Mouse (Mus musculus) regulatory T cell (primary cell): ENCODE measurements around the gene Pcnx2.

ENCODE experiments used
- in situ Hi-C: fragments of 300-600 bp; cut with MboI, MseI; formaldehyde crosslinking; loops from one replicate; pipeline ENCODE4 v1.15.1; 2025; ENCODE audit warnings: high pct_unique_total_duplicates

Gene Pcnx2

GRCm38 (mm10) chr8:125823719-125824118, 74.4 kb downstream of the Pcnx2 start:
- in situ Hi-C loops, result no loop called here

DNA sequence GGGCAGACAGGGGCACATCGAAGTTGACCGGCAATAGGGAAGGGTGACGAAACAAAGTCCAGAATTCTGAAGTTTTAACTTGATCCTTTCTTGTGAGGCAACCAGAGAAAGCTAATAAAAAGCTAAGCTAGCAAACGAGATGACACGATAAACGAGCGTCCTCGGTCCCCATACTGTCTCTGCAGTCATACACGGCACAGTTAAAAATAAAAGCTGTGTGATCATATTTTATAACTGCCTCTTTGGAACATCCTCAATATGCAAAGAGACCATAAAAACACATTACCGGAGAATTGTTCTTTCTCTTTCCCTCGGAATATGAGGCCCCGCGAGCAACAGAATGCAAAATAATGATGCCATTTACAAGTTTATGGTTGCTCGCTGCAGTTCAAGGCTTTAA, 76.1 kb downstream of the Pcnx2 start:
- in situ Hi-C loops, result no loop called here

GRCm38 (mm10) chr8:125819797-125820196, 78.3 kb downstream of the Pcnx2 start:
- in situ Hi-C loops, result no loop called here

DNA sequence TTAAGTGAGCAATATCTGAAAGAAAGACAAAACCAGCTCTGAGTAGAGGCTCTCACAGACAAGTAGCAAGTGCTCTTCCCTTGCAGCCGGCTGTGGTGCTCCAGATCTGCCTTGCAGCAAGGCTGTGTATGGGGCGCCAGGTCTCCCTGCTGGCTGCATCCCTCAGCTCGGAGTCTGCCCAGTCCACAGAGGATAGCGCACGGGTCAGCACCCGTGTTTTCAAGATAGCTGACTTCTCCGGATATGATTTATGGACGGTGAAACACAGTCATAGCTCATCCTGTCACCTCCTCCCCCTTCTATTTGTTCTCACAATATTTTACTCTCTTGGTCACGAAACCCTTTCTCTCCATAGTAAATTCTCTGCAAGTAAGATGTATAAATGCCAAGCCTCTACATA, 79.3 kb downstream of the Pcnx2 start:
- in situ Hi-C loops, result no loop called here

- in situ Hi-C loops, result no loop called here
Observed at GRCm38 (mm10) chr8:125816742-125817141, 81.4 kb downstream of the Pcnx2 start.

DNA sequence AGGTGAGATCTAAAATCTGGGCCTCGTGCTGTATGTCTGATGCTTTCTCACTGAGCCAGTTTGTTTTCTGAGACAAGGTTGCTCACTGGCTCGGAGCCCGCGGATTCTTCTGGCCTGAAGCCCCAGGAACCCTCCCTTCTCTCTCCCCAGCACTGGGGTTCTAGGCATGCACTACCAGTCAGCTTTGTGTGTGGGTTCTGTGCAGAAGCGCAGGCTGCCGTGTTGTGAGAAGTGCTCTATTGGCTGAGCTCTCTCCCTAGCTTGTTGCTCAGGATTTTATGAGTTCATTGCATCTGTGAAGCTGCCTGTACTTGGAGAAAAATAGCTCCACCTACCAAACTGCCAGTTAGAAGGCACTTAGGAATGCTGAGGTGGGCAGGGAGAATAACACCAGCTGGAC, 89.3 kb downstream of the Pcnx2 start:
- in situ Hi-C loops, result no loop called here

DNA sequence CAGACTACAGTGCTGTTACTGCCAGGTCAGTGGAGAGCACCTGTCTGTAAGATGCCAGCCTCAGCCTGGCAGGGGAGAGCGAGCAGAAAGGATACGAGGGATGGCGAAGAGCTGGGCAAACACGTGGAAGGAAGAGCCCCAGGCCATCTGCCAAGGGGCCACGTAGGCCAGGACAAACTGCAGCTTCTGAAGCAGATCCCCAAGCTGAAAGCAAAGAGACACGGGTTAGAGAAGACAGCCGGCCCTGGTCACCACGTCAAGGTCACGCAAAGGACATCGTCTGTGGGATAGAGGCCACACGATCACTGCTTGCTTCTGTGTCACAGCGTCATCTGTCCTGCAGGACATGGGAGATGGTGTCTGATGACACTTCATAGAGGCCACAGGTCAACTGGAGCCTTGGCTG, 90.2 kb downstream of the Pcnx2 start:
- in situ Hi-C loops, result no loop called here

GRCm38 (mm10) chr8:125806459-125806858, 91.7 kb downstream of the Pcnx2 start:
- in situ Hi-C loops, result no loop called here

GRCm38 (mm10) chr8:125796970-125797369, 101.1 kb downstream of the Pcnx2 start:
- in situ Hi-C loops, result no loop called here

DNA sequence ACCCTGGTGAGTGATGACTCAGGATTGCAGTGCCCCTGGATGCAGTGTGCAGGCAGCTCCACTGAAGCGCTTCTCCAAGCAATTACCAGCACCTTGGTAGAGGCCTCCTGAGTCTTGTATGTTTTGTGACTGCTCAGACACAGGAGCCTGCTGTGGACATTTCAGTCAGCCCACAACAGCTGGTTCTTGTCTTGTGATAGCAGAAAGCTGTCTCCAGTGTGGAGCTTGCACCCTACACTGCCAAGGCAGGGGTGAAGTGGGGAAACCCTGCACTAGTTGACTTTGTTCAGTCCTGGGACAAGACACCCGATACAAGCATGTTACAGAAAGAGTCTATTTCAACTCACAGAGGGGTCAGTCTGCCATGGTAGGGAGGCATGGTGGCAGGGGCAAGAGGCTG, 102.8 kb downstream of the Pcnx2 start:
- in situ Hi-C loops, result no loop called here

DNA sequence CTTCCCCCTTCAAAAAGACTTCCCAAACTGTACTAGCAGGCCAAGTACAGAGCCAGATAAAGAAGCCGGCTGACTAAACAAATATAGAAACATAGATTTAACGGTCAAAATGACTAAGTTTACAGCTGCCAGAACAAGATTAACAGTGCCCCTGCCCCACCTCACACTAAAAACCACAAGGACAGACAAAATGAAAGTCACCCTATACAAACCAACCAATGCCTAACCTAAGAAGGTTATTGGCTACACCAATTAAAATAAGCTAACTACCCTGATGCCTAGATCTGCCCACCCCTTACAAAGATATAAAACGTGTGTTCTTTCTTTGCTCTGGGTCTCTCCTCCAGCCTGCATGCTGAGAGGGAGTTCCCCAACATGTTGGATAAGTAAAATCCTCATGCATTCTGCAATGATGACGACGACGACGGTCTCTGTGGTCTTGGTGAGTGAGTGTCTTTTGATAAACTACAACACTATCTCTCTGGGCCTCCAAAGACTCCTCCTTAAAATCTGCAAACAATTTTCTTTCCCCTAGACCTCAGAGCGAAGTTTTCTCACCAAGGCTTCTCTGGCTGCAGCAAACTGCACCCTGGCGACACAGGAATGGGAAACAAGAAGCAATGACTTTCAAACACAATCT, 105.2 kb downstream of the Pcnx2 start:
- in situ Hi-C loops, result no loop called here

DNA sequence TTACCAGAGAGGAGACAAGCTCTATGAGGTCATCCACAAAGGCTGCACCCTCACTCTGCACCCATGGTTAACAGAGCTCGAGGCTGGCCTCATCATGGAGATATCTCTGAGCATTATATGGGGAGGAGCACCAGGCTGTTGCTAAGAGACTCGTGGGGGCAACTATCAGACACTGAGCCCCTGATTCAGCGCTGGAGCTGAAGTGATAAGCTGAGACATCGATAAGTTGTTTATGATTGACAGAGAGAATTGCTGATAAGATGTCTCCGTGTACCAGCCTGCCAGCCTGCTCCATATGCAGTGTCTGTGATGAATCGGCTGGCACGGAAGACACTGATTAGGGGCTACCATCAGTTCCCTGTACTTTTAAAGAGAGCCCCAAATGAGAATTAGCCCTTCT, 111.2 kb downstream of the Pcnx2 start:
- in situ Hi-C loops, result no loop called here

GRCm38 (mm10) chr8:125782161-125782560, 116.0 kb downstream of the Pcnx2 start:
- in situ Hi-C loops, result no loop called here

DNA sequence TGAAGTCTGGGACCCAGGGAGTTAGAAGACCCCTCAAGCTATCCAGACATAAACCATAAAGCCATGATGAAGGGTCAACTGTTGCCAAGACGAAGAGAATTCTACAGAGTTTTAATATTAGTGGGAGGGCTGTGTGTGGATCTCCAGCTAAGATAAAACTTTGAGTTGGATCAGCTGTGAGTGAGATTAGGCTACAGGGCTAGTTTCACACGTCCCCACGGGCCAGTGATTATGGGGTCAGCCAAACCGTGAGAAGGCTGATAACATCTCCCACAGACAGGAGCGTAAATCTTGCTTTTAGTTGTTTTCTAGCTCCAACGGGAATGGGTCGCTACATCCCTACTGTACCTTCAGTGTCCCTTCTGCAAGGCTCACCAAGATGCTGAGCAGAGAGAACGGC, 118.5 kb downstream of the Pcnx2 start:
- in situ Hi-C loops, result no loop called here

DNA sequence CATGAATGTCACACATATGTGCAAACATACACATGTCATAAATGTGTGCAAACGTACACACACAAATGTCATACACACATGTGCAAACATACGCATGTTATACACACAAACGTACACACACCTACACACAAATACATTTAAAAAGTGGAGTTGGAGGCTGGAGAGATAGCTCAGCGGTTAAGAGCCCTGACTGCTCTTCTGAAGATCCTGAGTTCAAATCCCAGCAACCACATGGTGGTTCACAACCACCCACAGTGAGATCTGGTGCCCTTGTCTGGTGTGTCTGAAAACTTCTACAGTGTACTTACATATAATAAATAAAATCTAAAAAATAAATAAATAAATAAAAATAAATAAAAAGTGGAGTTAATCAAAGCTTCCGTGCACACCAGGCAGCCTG, 119.2 kb downstream of the Pcnx2 start:
- in situ Hi-C loops, result no loop called here

- in situ Hi-C loops, result no loop called here
Observed at GRCm38 (mm10) chr8:125777478-125778164, 120.5 kb downstream of the Pcnx2 start.

DNA sequence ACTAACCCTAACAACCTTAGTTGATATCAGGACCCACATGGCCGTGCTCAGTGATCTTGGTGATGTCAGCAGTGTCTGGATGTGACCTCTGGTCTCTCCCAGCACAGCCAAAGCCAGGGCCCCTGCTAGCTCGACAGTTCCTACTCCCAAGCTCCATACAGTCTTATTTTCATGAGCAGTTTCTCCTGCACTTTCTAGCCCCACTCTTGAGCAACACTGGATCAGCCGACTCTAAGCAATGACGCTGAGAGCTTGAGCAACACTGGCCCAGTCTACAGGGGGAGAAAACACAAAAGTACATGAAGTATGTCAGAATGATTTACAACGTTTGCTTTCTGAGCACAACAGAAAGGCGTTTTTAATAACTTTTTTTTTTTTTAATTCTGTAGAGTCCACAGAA, 121.3 kb downstream of the Pcnx2 start:
- in situ Hi-C loops, result no loop called here

GRCm38 (mm10) chr8:125776314-125776713, 121.8 kb downstream of the Pcnx2 start:
- in situ Hi-C loops, result no loop called here

- in situ Hi-C loops, result no loop called here
Observed at GRCm38 (mm10) chr8:125775031-125775430, 123.1 kb downstream of the Pcnx2 start.

DNA sequence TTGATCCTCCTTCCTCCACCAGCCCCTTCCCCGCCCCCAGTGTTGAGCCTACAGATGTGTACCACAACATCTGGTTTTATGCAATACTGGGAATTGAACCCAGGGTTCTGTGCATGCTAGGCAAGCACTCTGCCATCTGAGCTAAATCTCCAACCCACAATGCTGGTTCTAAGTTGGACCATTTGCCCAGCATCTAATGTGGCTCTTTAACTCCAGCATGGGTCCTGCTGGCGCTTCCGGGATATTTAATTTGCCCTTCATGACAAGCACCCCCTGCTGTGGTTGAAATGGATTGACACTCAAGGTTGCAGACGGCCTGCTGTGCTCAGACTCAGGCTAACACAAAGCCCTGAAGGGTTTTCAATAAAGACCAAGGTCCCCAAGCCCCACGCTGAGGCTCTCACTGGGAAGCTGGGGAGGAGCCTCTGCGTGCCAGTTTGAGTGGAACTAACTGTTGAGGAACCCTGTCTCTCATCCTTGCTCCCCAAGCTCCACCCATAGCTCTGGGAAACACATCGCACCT, 124.8 kb downstream of the Pcnx2 start:
- in situ Hi-C loops, result no loop called here

DNA sequence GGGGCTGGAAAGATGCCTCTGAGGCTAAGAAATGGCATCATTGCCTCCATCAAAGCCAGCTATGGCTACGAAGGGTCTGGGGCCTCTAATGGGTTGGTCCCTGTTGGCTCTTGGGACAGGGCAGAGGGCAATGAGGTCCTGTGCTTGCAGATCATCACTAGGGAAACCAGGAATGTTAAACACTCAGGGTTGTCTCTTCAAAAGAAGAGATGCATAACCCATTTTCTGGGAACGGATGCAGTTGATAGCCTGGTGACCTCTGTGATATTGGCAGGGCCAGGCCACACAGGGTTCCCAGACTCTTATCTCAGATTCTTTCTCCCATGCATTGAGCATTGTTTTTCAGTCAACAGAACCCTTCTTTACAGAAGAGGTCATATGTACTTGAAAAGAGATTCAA, 125.8 kb downstream of the Pcnx2 start:
- in situ Hi-C loops, result no loop called here

GRCm38 (mm10) chr8:125768079-125768478, 130.0 kb downstream of the Pcnx2 start:
- in situ Hi-C loops, result no loop called here

DNA sequence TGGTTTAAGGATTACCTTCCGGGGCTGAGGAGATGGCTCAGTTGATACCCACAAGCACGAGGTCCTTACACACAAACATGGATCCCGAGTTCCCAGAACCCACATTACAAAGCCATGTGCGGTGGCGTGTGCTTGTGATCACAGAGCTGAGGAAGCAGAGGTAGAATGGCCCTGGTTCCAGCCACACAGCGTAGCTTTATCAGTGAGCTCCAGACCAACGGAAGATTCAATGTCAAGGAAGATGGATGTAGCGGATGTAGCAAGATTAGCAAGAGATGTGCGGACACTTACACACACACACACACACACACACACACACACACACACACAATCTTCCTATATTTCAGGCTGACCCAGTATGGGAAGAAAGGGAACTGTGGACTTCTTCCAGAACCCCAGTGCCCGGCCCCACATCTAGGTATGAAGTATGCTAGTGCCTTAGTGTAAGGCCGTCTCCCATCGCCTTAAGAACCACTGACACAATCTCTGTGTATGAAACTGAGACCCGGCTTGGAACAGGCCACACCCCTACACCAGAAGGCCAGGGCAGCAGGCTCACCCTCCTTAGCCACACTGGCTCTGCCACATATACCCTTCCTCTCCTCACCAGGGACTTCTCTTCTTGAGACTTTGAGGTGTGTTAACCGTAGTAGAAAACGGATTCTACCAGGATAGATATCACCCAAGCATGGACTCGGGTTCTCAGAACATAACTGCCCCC, 134.9 kb downstream of the Pcnx2 start:
- in situ Hi-C loops, result no loop called here
